Mouse (Mus musculus): ENCODE data around the gene Rcor1.

DNA sequence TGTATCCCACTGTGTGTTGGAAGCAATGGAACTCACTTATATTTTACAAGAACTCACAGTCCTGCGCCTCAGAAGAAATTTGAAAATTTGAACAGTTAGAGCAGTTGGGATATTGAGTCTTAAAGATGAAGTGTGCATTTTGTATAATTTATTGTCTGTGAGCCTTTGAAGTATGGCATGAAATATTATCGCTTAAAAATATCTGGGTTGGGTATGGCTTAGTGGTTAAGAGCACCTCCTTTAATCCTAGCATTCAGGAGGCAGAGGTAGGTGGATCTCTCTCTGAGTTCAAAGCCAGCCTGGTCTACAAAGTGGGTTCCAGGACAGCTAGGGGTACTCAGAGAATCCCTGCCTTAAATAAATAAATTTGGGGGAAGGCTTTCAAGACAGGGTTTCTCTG, 20.1 kb upstream of the Rcor1 start:
- TF ChIP-seq POLR2A (IDR thresholded peaks at IDR 0.05; ENCODE audit: low read depth, low read length) (no peak), CTCF (conservative IDR thresholded peaks at IDR 0.05; ENCODE audit: insufficient read depth, insufficient read length, low read depth, low read length) (no peak)
